Mouse (Mus musculus) right cerebral cortex, postnatal 14 days (tissue): ENCODE results near the gene Gak.

Experiments
- DNase-seq: peaks from one replicate; pipeline ENCODE4 v3.0.0; 2022

Gak gene

GRCm38 (mm10) chr5:108581361-108581891 lies 48.1 kb downstream of the Gak start:
- DNase-seq = no peak

GRCm38 (mm10) chr5:108573054-108573453 lies 56.5 kb downstream of the Gak start:
- DNase-seq = no peak

- DNase-seq = no peak
Observed at GRCm38 (mm10) chr5:108570991-108571390, 58.6 kb downstream of the Gak start.

GRCm38 (mm10) chr5:108567104-108567503 lies 62.5 kb downstream of the Gak start:
- DNase-seq = no peak

- DNase-seq = no peak
Observed at GRCm38 (mm10) chr5:108566523-108566922, 63.0 kb downstream of the Gak start.

- DNase-seq = no peak
Observed at GRCm38 (mm10) chr5:108565381-108565780, 64.2 kb downstream of the Gak start.

- DNase-seq = no peak
Observed at GRCm38 (mm10) chr5:108564346-108564745, 65.2 kb downstream of the Gak start.

GRCm38 (mm10) chr5:108562483-108562882 lies 67.1 kb downstream of the Gak start:
- no peak for DNase-seq

- DNase-seq = no peak
Observed at GRCm38 (mm10) chr5:108556986-108557385, 72.6 kb downstream of the Gak start.

GRCm38 (mm10) chr5:108554041-108554440 lies 75.5 kb downstream of the Gak start:
- no peak for DNase-seq

- peak; percentile 38 for DNase-seq
Observed at GRCm38 (mm10) chr5:108550207-108550594, 79.4 kb downstream of the Gak start.

GRCm38 (mm10) chr5:108549489-108550206 lies 79.9 kb downstream of the Gak start, which contains the start of gene Cplx1:
Gene Cplx1, minus strand, starts transcription at chr5:108550024.
- DNase-seq = peak; percentile 78

GRCm38 (mm10) chr5:108549137-108549488 lies 80.4 kb downstream of the Gak start:
- DNase-seq = no peak

GRCm38 (mm10) chr5:108547636-108548035 lies 81.9 kb downstream of the Gak start:
- no peak for DNase-seq

- no peak for DNase-seq
Observed at GRCm38 (mm10) chr5:108543516-108544291, 85.9 kb downstream of the Gak start.

- DNase-seq = no peak
Observed at GRCm38 (mm10) chr5:108534188-108534587, 95.4 kb downstream of the Gak start.

GRCm38 (mm10) chr5:108522597-108522996 lies 107.0 kb downstream of the Gak start:
- no peak for DNase-seq

- DNase-seq = no peak
Observed at GRCm38 (mm10) chr5:108521896-108522295, 107.7 kb downstream of the Gak start.

GRCm38 (mm10) chr5:108521016-108521415 lies 108.5 kb downstream of the Gak start:
- no peak for DNase-seq

- no peak for DNase-seq
Observed at GRCm38 (mm10) chr5:108520153-108520552, 109.4 kb downstream of the Gak start.
